Mouse (Mus musculus) CH12.LX (cell line): ENCODE measurements around the gene Hinfp. TPM values are rescaled to one million over a fixed set of nuclear protein-coding genes. Genes with fewer than 3 reads are reported as not detected.
A peak's percentile ranks its signal among the peaks of the same experiment; 100 is the strongest.
"Not testable (repeated sequence)": the region's sequence is repeated elsewhere in the genome, so short reads cannot be mapped to it uniquely, and the experiment has no call there.

Experiments
- DNase-seq: peaks from one replicate; pipeline ENCODE4 v3.0.0-alpha.2; 2013; ENCODE audit errors: extremely low read depth
- H3K27ac ChIP-seq: 2 replicates; pipeline ENCODE4 v1.5.1; 2012; ENCODE audit warnings: low read depth, mild to moderate bottlenecking, control low read depth, moderate library complexity; ENCODE audit not compliant: insufficient read depth
- H3K27me3 ChIP-seq: replicated peaks from 2 replicates; pipeline ENCODE3; 2012; ENCODE audit warnings: inconsistent platforms
- H3K36me3 ChIP-seq, 2 experiments: replicated peaks in 1 of 2; 2 replicates each; pipeline versions ENCODE3 to v1.6.1; 2012; ENCODE audit warnings: inconsistent platforms in 1 of 2, low read length in 1 of 2, mild to moderate bottlenecking in 1 of 2, mixed read lengths in 1 of 2, moderate library complexity in 1 of 2; ENCODE audit not compliant: control insufficient read depth in 1 of 2, insufficient read depth in 1 of 2
- H3K4me1 ChIP-seq, 2 experiments: 2 replicates each; pipeline ENCODE4 v1.6.1; 2012; ENCODE audit warnings: inconsistent platforms in 1 of 2, moderate library complexity in 1 of 2; ENCODE audit not compliant: insufficient read depth in 2 of 2, control insufficient read depth in 1 of 2
- H3K4me2 ChIP-seq: 2 replicates; pipeline ENCODE4 v1.6.1; 2012; ENCODE audit warnings: low read depth, mild to moderate bottlenecking, control low read depth; ENCODE audit not compliant: poor library complexity, insufficient read depth, severe bottlenecking
- H3K4me3 ChIP-seq, 3 experiments: fragments of 150-350 bp in 1 of 3; sonication (generic) in 1 of 3; replicated peaks in 1 of 3; 2 replicates each; pipeline versions ENCODE3 to v1.5.1; 2011 to 2012; ENCODE audit warnings: low read depth in 2 of 3, low read length in 2 of 3, mild to moderate bottlenecking in 2 of 3, moderate library complexity in 2 of 3, control low read depth in 1 of 3, improper control_type of control experiment in 1 of 3, inconsistent platforms in 1 of 3, mixed read lengths in 1 of 3; ENCODE audit not compliant: poor library complexity in 1 of 3
- H3K79me2 ChIP-seq: replicated peaks from 2 replicates; pipeline ENCODE4 v1.6.1; 2012; ENCODE audit warnings: mild to moderate bottlenecking, moderate library complexity; ENCODE audit not compliant: control insufficient read depth, poor library complexity, insufficient read depth, severe bottlenecking; ENCODE audit errors: extremely low read depth
- H3K9ac ChIP-seq: 2 replicates; pipeline ENCODE4 v1.6.1; 2012; ENCODE audit warnings: low read depth, mild to moderate bottlenecking, control low read depth, moderate library complexity; ENCODE audit not compliant: insufficient read depth
- H3K9me3 ChIP-seq: replicated peaks from 2 replicates; pipeline ENCODE3; 2012; ENCODE audit warnings: low read length, inconsistent platforms, mixed read lengths
- BHLHE40 ChIP-seq: IDR thresholded peaks from 2 replicates; pipeline ENCODE4 v1.6.1; 2011; ENCODE audit warnings: mild to moderate bottlenecking, low read depth, low read length, improper control_type of control experiment
- CTCF ChIP-seq, 2 experiments: IDR thresholded peaks in 1 of 2; conservative IDR thresholded peaks in 1 of 2; 2 replicates each; pipeline ENCODE4 v1.5.1; 2011 to 2012; ENCODE audit warnings: low read depth in 2 of 2, low read length in 2 of 2, improper control_type of control experiment in 1 of 2, inconsistent platforms in 1 of 2, mild to moderate bottlenecking in 1 of 2, moderate library complexity in 1 of 2
- IRF4 ChIP-seq: IDR thresholded peaks from 2 replicates; pipeline ENCODE4 v1.6.1; 2014; ENCODE audit warnings: low read depth, mild to moderate bottlenecking, inconsistent platforms, low read length, improper control_type of control experiment
- JUN ChIP-seq: IDR thresholded peaks from 2 replicates; pipeline ENCODE4 v1.6.1; 2011; ENCODE audit warnings: low read depth, mild to moderate bottlenecking, low read length, improper control_type of control experiment, moderate library complexity; ENCODE audit not compliant: insufficient read depth
- MAFK ChIP-seq: IDR thresholded peaks from 2 replicates; pipeline ENCODE4 v1.6.1; 2011; ENCODE audit warnings: low read length, improper control_type of control experiment; ENCODE audit not compliant: insufficient replicate concordance
- MEF2A ChIP-seq: IDR thresholded peaks from 2 replicates; pipeline ENCODE4 v1.6.1; 2014; ENCODE audit warnings: low read depth, mild to moderate bottlenecking, inconsistent platforms, low read length, improper control_type of control experiment, borderline replicate concordance
- NRF1 ChIP-seq: IDR thresholded peaks from 2 replicates; pipeline ENCODE4 v1.6.1; 2014; ENCODE audit warnings: low read depth, mild to moderate bottlenecking, inconsistent platforms, low read length, improper control_type of control experiment, moderate library complexity
- POLR2A ChIP-seq: IDR thresholded peaks from 2 replicates; pipeline ENCODE4 v1.6.1; 2011; ENCODE audit warnings: low read depth, mild to moderate bottlenecking, improper control_type of control experiment, low read length
- RAD21 ChIP-seq: IDR thresholded peaks from 2 replicates; pipeline ENCODE4 v1.6.1; 2011; ENCODE audit warnings: low read depth, mild to moderate bottlenecking, low read length, improper control_type of control experiment, moderate library complexity
- USF1 ChIP-seq: IDR thresholded peaks from 2 replicates; pipeline ENCODE4 v1.6.1; 2014; ENCODE audit warnings: low read depth, mild to moderate bottlenecking, inconsistent platforms, low read length, improper control_type of control experiment
- dilution Hi-C: fragments of 300-500 bp; cut with MboI; formaldehyde crosslinking; loops from 2 replicates; pipeline ENCODE4 v1.14.3; 2020; ENCODE audit warnings: low sequenced_read_pairs; ENCODE audit not compliant: extremely low pct_unique_long_range_greater_than_20kb, extremely low pct_ligation_motif_present
- in situ Hi-C: fragments of 300-500 bp; cut with MboI; formaldehyde crosslinking; loops from 3 replicates; pipeline ENCODE4 v1.14.3; 2019; ENCODE audit warnings: low sequenced_read_pairs, low pct_ligation_motif_present, low pct_unique_long_range_greater_than_20kb, mixed read lengths
- polyA plus RNA-seq: library from polyadenylated mRNA; unstranded; fragments of >175 nt; gene quantifications from 2 replicates; pipeline ENCODE4 v1.2.1, GENCODE M21; 2012; ENCODE audit warnings: low read depth; ENCODE audit not compliant: insufficient read length
- total RNA-seq, 2 experiments: library from RNA; depleted of rRNA; stranded (reverse); fragments of 300-350 nt in 1 of 2; fragments of >200 nt in 1 of 2; gene quantifications; 2 replicates each; pipeline ENCODE4 v1.2.3; 2012 to 2014

Gene Hinfp
- total and polyA plus RNA-seq, 3 experiments = 14.0 to 18.9 (median 16.6) TPM

- Histone ChIP-seq H3K9ac (no peak overlapping the region), H3K4me3 (no peak overlapping the region), H3K4me1 (peaks cover 0 to 25% of the 10 kb centered on the region in 2 experiments; a peak in 2 of 4 replicates), H3K9me3 (no peaks in the 10 kb centered on the region), H3K79me2 (peaks cover 5% of the 10 kb centered on the region), H3K4me2 (no peak overlapping the region), H3K36me3 (peaks cover 12 to 46% of the 10 kb centered on the region in 2 experiments), H3K27ac (no peak overlapping the region), H3K27me3 (no peaks in the 10 kb centered on the region)
- dilution Hi-C loops = no loop called here
- in situ Hi-C loops = no loop called here
- no peak for TF ChIP-seq USF1
- TF ChIP-seq JUN = no peak
- DNase-seq = no peak
Measured at GRCm38 (mm10) chr9:44309756-44310155, 4.3 kb upstream of the Hinfp start.

DNA sequence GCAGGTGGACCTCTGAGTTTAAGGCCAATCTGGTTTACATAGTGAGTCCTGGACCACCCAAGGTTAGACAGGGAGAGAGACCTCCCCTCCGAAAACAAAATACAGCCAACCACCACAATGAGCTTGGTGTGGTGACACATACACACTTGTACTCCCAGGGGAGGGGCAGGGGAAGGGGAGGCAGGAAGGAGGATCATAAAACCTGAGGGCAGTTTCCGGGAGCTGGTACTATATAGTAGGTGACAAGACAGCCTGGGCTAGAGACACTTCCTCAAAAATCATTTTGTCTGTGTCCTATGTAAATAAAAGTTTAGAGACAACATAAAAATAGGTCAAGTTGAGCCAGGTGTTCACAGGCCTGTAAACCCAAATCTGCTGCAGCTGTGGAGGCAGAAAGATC lies 1.8 kb upstream of the Hinfp start:
- H3K4me1 ChIP-seq = peaks cover 3 to 37% of the 10 kb centered on the region in 2 experiments; a peak in 3 of 4 replicates
- peak; percentile 68 for DNase-seq

GRCm38 (mm10) chr9:44306532-44306931 lies 1.1 kb upstream of the Hinfp start:
- H3K27me3 ChIP-seq = no peaks in the 10 kb centered on the region
- H3K27ac ChIP-seq = no peak overlapping the region
- no peaks in the 10 kb centered on the region for H3K9me3 ChIP-seq
- peaks cover 25% of the 10 kb centered on the region for H3K79me2 ChIP-seq
- H3K9ac ChIP-seq = no peak overlapping the region
- peaks cover 8 to 35% of the 10 kb centered on the region in 2 experiments for H3K36me3 ChIP-seq
- no peak overlapping the region for H3K4me2 ChIP-seq
- no peak overlapping the region for H3K4me3 ChIP-seq
- in situ Hi-C loops = no loop called here
- peaks cover 3 to 37% of the 10 kb centered on the region in 2 experiments; a peak in 3 of 4 replicates for H3K4me1 ChIP-seq
- no peak for TF ChIP-seq CTCF (conservative IDR thresholded peaks at IDR 0.05 in 1 of 2, IDR thresholded peaks at IDR 0.05 in 1 of 2; ENCODE audit: low read depth in 2 of 2, low read length in 2 of 2)
- 0 out of 2 replicates have a peak, but pooled peaks have one; percentile 14 for TF ChIP-seq NRF1
- TF ChIP-seq, all 38 proteins: peak for 1
- DNase-seq = no peak
- dilution Hi-C loops = no loop called here

More for the DNA sequence above, 1.8 kb upstream of the Hinfp start:
- no peak overlapping the region for H3K4me3 ChIP-seq
- no peak for TF ChIP-seq MEF2A
- no peak for TF ChIP-seq MAFK
- no peak for TF ChIP-seq POLR2A
- TF ChIP-seq RAD21 = no peak
- TF ChIP-seq JUN = no peak
- TF ChIP-seq BHLHE40 = no peak
- TF ChIP-seq IRF4 = no peak
- no peak overlapping the region for H3K9ac ChIP-seq
- in situ Hi-C loops (no loop called here), dilution Hi-C loops (no loop called here)
- peaks cover 25% of the 10 kb centered on the region for H3K79me2 ChIP-seq
- H3K27ac ChIP-seq = no peak overlapping the region
- no peaks in the 10 kb centered on the region for H3K9me3 ChIP-seq
- H3K36me3 ChIP-seq = peaks cover 3 to 33% of the 10 kb centered on the region in 2 experiments
- H3K4me2 ChIP-seq = no peak overlapping the region
- no peaks in the 10 kb centered on the region for H3K27me3 ChIP-seq

DNA sequence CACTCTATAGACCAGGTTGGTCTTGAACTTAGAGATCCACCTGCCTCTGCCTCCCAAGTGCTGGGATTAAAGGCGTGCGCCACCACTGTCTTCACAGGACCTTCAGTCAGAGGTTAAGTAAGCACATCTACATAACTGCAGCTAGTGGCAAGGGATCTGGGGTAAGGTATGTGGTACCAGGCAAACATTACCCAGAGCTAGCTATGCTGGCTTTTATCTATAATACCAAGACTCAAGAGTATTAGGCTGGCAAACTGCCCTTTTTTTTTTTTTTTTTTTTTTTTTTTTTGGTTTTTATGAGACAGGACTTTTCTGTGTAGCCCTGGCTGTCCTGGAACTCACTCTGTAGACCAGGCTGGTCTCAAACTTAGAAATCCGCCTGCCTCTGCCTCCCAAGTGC lies 5.5 kb downstream of the Hinfp start:
- H3K9me3 ChIP-seq, H3K4me3 ChIP-seq, H3K9ac ChIP-seq, H3K27ac ChIP-seq, in situ Hi-C loops, DNase-seq, dilution Hi-C loops, H3K4me2 ChIP-seq, H3K27me3 ChIP-seq: not testable (repeated sequence)
- Histone ChIP-seq H3K79me2 (peaks cover 23% of the 10 kb centered on the region), H3K4me1 (peaks cover 3 to 13% of the 10 kb centered on the region in 2 experiments; a peak in 3 of 4 replicates), H3K36me3 (peaks cover 55 to 76% of the 10 kb centered on the region in 2 experiments)
